Mouse (Mus musculus) layer of hippocampus, adult 11-12 months (tissue): Measurements from ENCODE around the gene Gm10058.
"Not testable (repeated sequence)": the region's sequence is repeated elsewhere in the genome, so short reads cannot be mapped to it uniquely, and the experiment has no call there.

Experiments
- DNase-seq: peaks from one replicate; pipeline ENCODE4 v3.0.0; 2022; ENCODE audit warnings: low spot score

Gene Gm10058

DNA sequence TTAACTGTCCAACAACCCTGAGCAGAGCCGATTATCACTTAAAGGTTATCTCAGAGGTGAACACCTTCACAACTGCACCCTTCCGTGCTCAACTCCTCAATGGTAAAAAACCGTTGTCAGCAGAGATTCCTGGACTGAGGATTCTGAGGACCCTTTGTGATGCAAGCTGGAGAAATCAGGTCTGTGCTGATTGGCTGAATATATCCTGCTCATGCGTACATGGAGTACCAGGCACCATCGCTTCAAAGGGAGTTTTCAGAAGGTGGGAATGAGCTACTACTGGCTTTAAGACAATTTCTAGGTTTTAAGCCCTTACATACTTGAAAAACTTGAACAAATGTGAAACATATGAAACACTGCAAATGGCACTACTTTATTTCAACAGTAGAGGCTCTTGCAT lies at the start of gene Gm10058:
Gene Gm10058, minus strand, starts transcription at position 101 of the 400 bp plus-strand sequence.
- not testable (repeated sequence) for DNase-seq
